Mouse (Mus musculus): ENCODE results near the gene Apobec2.
A peak's percentile ranks its signal among the peaks of the same experiment; 100 is the strongest.

The Apobec2 gene

GRCm38 (mm10) chr17:48436487-48436886 is 3.8 kb upstream of the Apobec2 start:
- no peak for DNase-seq (ENCODE audit: low spot score)

GRCm38 (mm10) chr17:48434479-48434878 is 1.7 kb upstream of the Apobec2 start:
- DNase-seq (ENCODE audit: low spot score) = no peak

GRCm38 (mm10) chr17:48433689-48434330 is 1.1 kb upstream of the Apobec2 start:
- no peak for DNase-seq (ENCODE audit: low spot score)

- no peak for DNase-seq (ENCODE audit: low spot score)
These were observed 401 bp upstream of the Apobec2 start for GRCm38 (mm10) chr17:48433006-48433655.

- no peak for DNase-seq (ENCODE audit: low spot score)
These were observed 1.7 kb downstream of the Apobec2 start for GRCm38 (mm10) chr17:48431054-48431453.

- no peak for DNase-seq (ENCODE audit: low spot score)
These were observed 2.3 kb downstream of the Apobec2 start for GRCm38 (mm10) chr17:48430394-48430793.

- no peak for DNase-seq (ENCODE audit: low spot score)
These were observed 4.7 kb downstream of the Apobec2 start for GRCm38 (mm10) chr17:48427852-48428530.

- no peak for DNase-seq (ENCODE audit: low spot score)
These were observed 5.6 kb downstream of the Apobec2 start for GRCm38 (mm10) chr17:48426991-48427750.

GRCm38 (mm10) chr17:48425823-48426612 is 6.7 kb downstream of the Apobec2 start:
- DNase-seq (ENCODE audit: low spot score) = no peak

GRCm38 (mm10) chr17:48424237-48424636 is 8.5 kb downstream of the Apobec2 start:
- no peak for DNase-seq (ENCODE audit: low spot score)

GRCm38 (mm10) chr17:48419571-48419970 is 13.2 kb downstream of the Apobec2 start:
- DNase-seq (ENCODE audit: low spot score) = no peak

- DNase-seq (ENCODE audit: low spot score) = no peak
These were observed 13.9 kb downstream of the Apobec2 start for GRCm38 (mm10) chr17:48418781-48419180.

- no peak for DNase-seq (ENCODE audit: low spot score)
These were observed 14.6 kb downstream of the Apobec2 start for GRCm38 (mm10) chr17:48418174-48418573.

- DNase-seq (ENCODE audit: low spot score) = no peak
These were observed 15.2 kb downstream of the Apobec2 start for GRCm38 (mm10) chr17:48417521-48417920.

- DNase-seq (ENCODE audit: low spot score) = peak; percentile 54
These were observed 16.1 kb downstream of the Apobec2 start for GRCm38 (mm10) chr17:48416425-48417195.

- no peak for DNase-seq (ENCODE audit: low spot score)
These were observed 16.7 kb downstream of the Apobec2 start for GRCm38 (mm10) chr17:48416011-48416410.

- DNase-seq (ENCODE audit: low spot score) = no peak
These were observed 21.5 kb downstream of the Apobec2 start for GRCm38 (mm10) chr17:48411241-48411640.

GRCm38 (mm10) chr17:48410299-48410785 is 22.4 kb downstream of the Apobec2 start:
- peak; percentile 44 for DNase-seq (ENCODE audit: low spot score)

GRCm38 (mm10) chr17:48409380-48410298 is 23.1 kb downstream of the Apobec2 start, which contains the start of the genes Nfya and Oard1:
Gene Nfya, minus strand, starts transcription at chr17:48409906.
Gene Oard1, plus strand, starts transcription at chr17:48410014.
- peak; percentile 99 for DNase-seq (ENCODE audit: low spot score)
